Mouse (Mus musculus) adrenal gland, postnatal 4 days (tissue): ENCODE data around the gene Dennd2c. TPM values are rescaled to one million over a fixed set of nuclear protein-coding genes. Genes with fewer than 3 reads are reported as not detected.
"Not testable (repeated sequence)": the region's sequence is repeated elsewhere in the genome, so short reads cannot be mapped to it uniquely, and the experiment has no call there.

Experiments
- DNase-seq, 2 experiments: peaks; one replicate each; pipeline ENCODE4 v3.0.0; 2021 to 2022; ENCODE audit warnings: low spot score in 2 of 2, mixed read lengths in 2 of 2
- total RNA-seq, 2 experiments: library from RNA; stranded (reverse); gene quantifications; 2 replicates each; pipeline ENCODE4 v1.2.3; 2021

The Dennd2c gene
- total RNA-seq, 2 experiments from 2014 or later, result 3.1 to 3.8 TPM

DNA sequence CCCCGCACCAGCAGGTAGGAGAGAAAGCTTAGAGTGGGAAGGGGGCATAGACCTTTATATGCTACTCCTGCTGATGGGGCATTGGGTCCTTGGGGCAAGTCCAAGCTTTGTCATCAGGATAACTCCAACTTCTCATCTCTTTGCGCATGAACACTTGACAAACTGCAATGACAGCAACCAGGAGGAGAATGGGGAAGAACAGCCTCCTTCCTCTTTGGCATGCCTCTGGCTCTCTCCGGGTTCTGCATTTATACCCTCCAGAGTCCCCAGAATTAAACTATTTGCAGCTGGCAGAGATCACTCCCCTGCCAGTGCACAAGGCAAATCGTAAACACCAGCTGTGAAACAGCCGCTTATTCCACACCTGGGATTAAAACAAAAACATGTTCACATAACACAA lies 111.1 kb downstream of the Dennd2c start:
- no peak for DNase-seq

DNA sequence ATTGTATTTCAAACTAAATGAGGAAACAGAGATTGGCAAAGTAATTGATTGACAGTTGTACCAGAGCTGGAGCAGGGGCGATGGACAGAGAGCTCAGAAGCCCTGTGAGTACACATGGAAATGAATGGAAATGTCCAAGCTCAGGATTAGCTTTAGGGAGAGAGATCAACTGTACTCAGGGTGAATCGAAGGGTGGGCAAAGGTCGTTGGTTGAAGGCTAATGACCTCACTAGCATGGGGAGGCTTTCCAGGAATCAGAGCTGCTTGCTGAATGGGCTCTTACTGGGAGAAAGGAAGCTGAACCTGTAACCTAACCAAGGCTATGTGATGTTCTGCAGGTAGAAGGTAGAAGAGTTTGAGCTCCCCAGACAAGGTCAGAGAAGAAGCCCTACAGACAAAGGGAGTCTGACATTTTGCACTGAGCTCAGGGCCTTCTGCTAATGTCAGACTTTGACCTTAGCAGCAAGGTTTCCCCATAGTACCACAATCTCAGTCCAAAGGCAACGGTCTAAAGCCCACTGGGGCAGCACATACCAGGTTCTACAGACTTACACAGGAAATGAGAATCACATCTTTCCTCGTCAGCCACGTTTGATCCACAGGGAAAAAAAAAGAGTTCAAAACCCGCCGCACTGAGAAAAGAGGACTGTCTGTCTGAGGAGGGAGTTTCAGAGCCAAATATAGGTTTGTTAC lies 112.3 kb downstream of the Dennd2c start:
- no peak for DNase-seq

DNA sequence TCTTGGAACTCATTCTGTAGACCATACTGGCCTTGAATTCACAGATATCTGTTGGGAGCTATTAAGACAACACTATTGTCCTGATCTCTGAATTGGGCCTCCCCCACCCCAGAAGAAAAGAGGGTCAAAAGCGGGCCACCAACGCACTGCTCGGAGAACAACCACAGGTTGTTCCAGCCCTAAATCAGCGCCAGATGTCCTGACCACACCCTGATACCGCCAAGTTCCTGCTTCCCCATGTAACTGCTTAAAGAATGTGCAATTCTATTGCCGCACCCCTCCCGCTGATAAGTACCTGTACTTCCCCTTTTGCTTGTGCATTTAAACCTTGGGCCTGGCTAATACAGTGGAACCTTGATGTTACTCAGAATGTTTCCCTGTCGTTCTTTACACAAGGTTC lies 113.0 kb downstream of the Dennd2c start:
- DNase-seq, result not testable (repeated sequence)

Other genes starting within 250 kb of the Dennd2c start
- gene Sycp1, start 166.5 kb upstream of the Dennd2c start, total RNA-seq, result under 1 TPM in 1 of 2 experiments, not detected in 1; 0.56 TPM
- under 1 TPM in 1 of 2 experiments, not detected in 1; 0.48 TPM for gene Nr1h5, start 138.5 kb upstream of the Dennd2c start, total RNA-seq
- gene Sike1, start 106.9 kb upstream of the Dennd2c start, total RNA-seq, result 100 to 1,000 TPM in 1 of 2 experiments, 10 to 100 TPM in 1; 96.7 to 105 TPM
- gene Csde1, start 82.2 kb upstream of the Dennd2c start, total RNA-seq, result 100 to 1,000 TPM; 337 to 354 TPM
- gene Nras, start 44.3 kb upstream of the Dennd2c start, total RNA-seq, result 100 to 1,000 TPM; 105 to 109 TPM
- 1 to 10 TPM; 3.4 to 7.6 TPM for gene Ampd1, start 28.6 kb upstream of the Dennd2c start, total RNA-seq
- gene Bcas2, start 69.1 kb downstream of the Dennd2c start, total RNA-seq, result 10 to 100 TPM; 66.8 to 75.5 TPM
- 10 to 100 TPM; 44.2 to 50.2 TPM for gene Trim33, start 176.7 kb downstream of the Dennd2c start, total RNA-seq